Mouse (Mus musculus) midbrain, embryonic 16.5 days (tissue): ENCODE data around the gene Nudt16l1. TPM values are rescaled to one million over a fixed set of nuclear protein-coding genes. Genes with fewer than 3 reads are reported as not detected.

Source experiments
- ATAC-seq: fragments of 200-750 bp; cut with Nextera tagmentation; 2 replicates; pipeline ENCODE4 v1.8.0; 2017; ENCODE audit warnings: moderate TSS enrichment
- H3K27ac ChIP-seq: fragments of 300-500 bp; sonication (generic); 2 replicates; pipeline ENCODE4 v1.5.1; 2014; ENCODE audit warnings: mild to moderate bottlenecking, low read length, mixed read lengths
- H3K27me3 ChIP-seq: fragments of 300-500 bp; sonication (generic); 2 replicates; pipeline ENCODE4 v1.6.1; 2014; ENCODE audit warnings: low read depth, low read length, mixed read lengths; ENCODE audit not compliant: control insufficient read depth, insufficient read depth
- H3K36me3 ChIP-seq: fragments of 300-500 bp; sonication (generic); 2 replicates; pipeline ENCODE4 v1.6.1; 2014; ENCODE audit warnings: mild to moderate bottlenecking, low read length, moderate library complexity, mixed read lengths; ENCODE audit not compliant: control insufficient read depth, insufficient read depth
- H3K4me1 ChIP-seq: fragments of 300-500 bp; sonication (generic); 2 replicates; pipeline ENCODE4 v1.6.1; 2014; ENCODE audit warnings: mild to moderate bottlenecking, low read length, mixed read lengths; ENCODE audit not compliant: control insufficient read depth, insufficient read depth
- H3K4me2 ChIP-seq: fragments of 300-500 bp; sonication (generic); 2 replicates; pipeline ENCODE4 v1.6.1; 2014; ENCODE audit warnings: mild to moderate bottlenecking, low read length, mixed read lengths
- H3K4me3 ChIP-seq: fragments of 300-500 bp; sonication (generic); 2 replicates; pipeline ENCODE4 v1.5.1; 2014; ENCODE audit warnings: low read depth, mild to moderate bottlenecking, low read length, moderate library complexity, mixed read lengths
- H3K9ac ChIP-seq: fragments of 300-500 bp; sonication (generic); 2 replicates; pipeline ENCODE4 v1.6.1; 2014; ENCODE audit warnings: low read depth, low read length, mixed read lengths
- H3K9me3 ChIP-seq: fragments of 300-500 bp; sonication (generic); replicated peaks from 2 replicates; pipeline ENCODE4 v1.6.1; 2014; ENCODE audit warnings: mild to moderate bottlenecking, low read length, mixed read lengths; ENCODE audit not compliant: control insufficient read depth, poor library complexity, severe bottlenecking
- WGBS: fragments of 180-500 bp; shearing (Covaris S2); extraction: QIAGEN DNeasy Blood & Tissue Kit; methylation state at CpG from one replicate; pipeline ENCODE4 v1.1.7; 2014; 5-methylcytosine and 5-hydroxymethylcytosine counted together
- polyA plus RNA-seq: library from polyadenylated mRNA; unstranded; fragments of >200 nt; fragmentation: Nextera tagmentation; extraction: Ambion mirVana; gene quantifications from 2 replicates; pipeline ENCODE4 v1.2.1, GENCODE M21; 2015

Gene Nudt16l1
- polyA plus RNA-seq, 1 experiment from 2014 or later, result 119 TPM

GRCm38 (mm10) chr16:4923996-4924395 lies 14.6 kb upstream of the Nudt16l1 start:
- no peaks in the 10 kb centered on the region for H3K4me1 ChIP-seq
- no peak overlapping the region for H3K4me3 ChIP-seq
- H3K27me3 ChIP-seq, result no peaks in the 10 kb centered on the region
- no peaks in the 10 kb centered on the region for H3K9me3 ChIP-seq
- ATAC-seq, result no peak
- H3K9ac ChIP-seq, result no peak overlapping the region
- no peak overlapping the region for H3K27ac ChIP-seq
- H3K36me3 ChIP-seq, result peaks cover 46% of the 10 kb centered on the region
- WGBS, result 95% methylated on average over 5 of the region's 5 CpGs
- no peak overlapping the region for H3K4me2 ChIP-seq

- Histone ChIP-seq H3K9ac (no peak overlapping the region), H3K36me3 (peaks cover 62% of the 10 kb centered on the region), H3K4me3 (no peak overlapping the region), H3K27ac (no peak overlapping the region), H3K9me3 (no peaks in the 10 kb centered on the region), H3K4me2 (no peak overlapping the region), H3K27me3 (no peaks in the 10 kb centered on the region), H3K4me1 (no peaks in the 10 kb centered on the region)
- 97% methylated on average over 7 of the region's 7 CpGs for WGBS
- ATAC-seq, result no peak
These were observed 10.6 kb upstream of the Nudt16l1 start for GRCm38 (mm10) chr16:4927967-4928366.

GRCm38 (mm10) chr16:4928474-4928873 lies 10.1 kb upstream of the Nudt16l1 start:
- Histone ChIP-seq H3K9ac (no peak overlapping the region), H3K4me2 (no peak overlapping the region), H3K27me3 (no peaks in the 10 kb centered on the region), H3K27ac (no peak overlapping the region), H3K4me3 (no peak overlapping the region), H3K9me3 (no peaks in the 10 kb centered on the region), H3K36me3 (peaks cover 60% of the 10 kb centered on the region), H3K4me1 (no peaks in the 10 kb centered on the region)
- WGBS, result 92% methylated on average over 2 of the region's 2 CpGs
- ATAC-seq, result no peak

GRCm38 (mm10) chr16:4932429-4932828 lies 6.1 kb upstream of the Nudt16l1 start:
- H3K4me3 ChIP-seq, result no peak overlapping the region
- H3K27ac ChIP-seq, result no peak overlapping the region
- ATAC-seq, result peak; percentile 43; the same call in 1 of the 2 replicates
- H3K4me2 ChIP-seq, result no peak overlapping the region
- H3K27me3 ChIP-seq, result no peaks in the 10 kb centered on the region
- no peaks in the 10 kb centered on the region for H3K4me1 ChIP-seq
- peaks cover 34% of the 10 kb centered on the region for H3K36me3 ChIP-seq
- no peak overlapping the region for H3K9ac ChIP-seq
- H3K9me3 ChIP-seq, result no peaks in the 10 kb centered on the region
- WGBS, result 83% methylated on average over 3 of the region's 3 CpGs

GRCm38 (mm10) chr16:4935430-4935829 lies 3.1 kb upstream of the Nudt16l1 start:
- Histone ChIP-seq H3K27ac (no peak overlapping the region), H3K9ac (no peak overlapping the region), H3K4me1 (peaks cover 13% of the 10 kb centered on the region; the same call in 1 of the 2 replicates), H3K27me3 (no peaks in the 10 kb centered on the region), H3K9me3 (no peaks in the 10 kb centered on the region), H3K4me2 (no peak overlapping the region), H3K4me3 (no peak overlapping the region), H3K36me3 (peaks cover 22% of the 10 kb centered on the region)
- no peak for ATAC-seq
- WGBS, result 98% methylated on average over 31 of the region's 31 CpGs

GRCm38 (mm10) chr16:4935931-4936703 lies 2.4 kb upstream of the Nudt16l1 start:
- Histone ChIP-seq H3K27me3 (no peaks in the 10 kb centered on the region), H3K4me1 (peaks cover 15% of the 10 kb centered on the region; the same call in 1 of the 2 replicates), H3K9me3 (no peaks in the 10 kb centered on the region), H3K27ac (no peak overlapping the region), H3K36me3 (peaks cover 21% of the 10 kb centered on the region), H3K4me2 (no peak overlapping the region), H3K4me3 (no peak overlapping the region), H3K9ac (no peak overlapping the region)
- WGBS, result 93% methylated on average over 10 of the region's 10 CpGs
- ATAC-seq, result no peak

- Histone ChIP-seq H3K27ac (no peak overlapping the region), H3K36me3 (peaks cover 9% of the 10 kb centered on the region)
- no peak for ATAC-seq
These were observed 990 bp upstream of the Nudt16l1 start for GRCm38 (mm10) chr16:4937351-4938190.

GRCm38 (mm10) chr16:4938989-4939388 lies 428 bp downstream of the Nudt16l1 start:
- Histone ChIP-seq H3K27me3 (no peaks in the 10 kb centered on the region), H3K27ac (peak overlapping the region; percentile 84), H3K36me3 (peaks cover 7% of the 10 kb centered on the region), H3K9me3 (no peaks in the 10 kb centered on the region), H3K9ac (peak overlapping the region; percentile 90), H3K4me3 (peak overlapping the region; percentile 73), H3K4me2 (peak overlapping the region; percentile 79), H3K4me1 (peaks cover 15% of the 10 kb centered on the region; the same call in 1 of the 2 replicates)
- WGBS, result under 1% methylated on average over 28 of the region's 28 CpGs
- peak; percentile 97 for ATAC-seq

More at GRCm38 (mm10) chr16:4937351-4938190, 990 bp upstream of the Nudt16l1 start:
- no peak overlapping the region for H3K9ac ChIP-seq
- peaks cover 15% of the 10 kb centered on the region; the same call in 1 of the 2 replicates for H3K4me1 ChIP-seq
- no peak overlapping the region for H3K4me2 ChIP-seq
- H3K9me3 ChIP-seq, result no peaks in the 10 kb centered on the region
- no peaks in the 10 kb centered on the region for H3K27me3 ChIP-seq
- WGBS, result 92% methylated on average over 8 of the region's 8 CpGs
- no peak overlapping the region for H3K4me3 ChIP-seq

- WGBS, result 2% methylated on average over 16 of the region's 16 CpGs
- Histone ChIP-seq H3K36me3 (peaks cover 7% of the 10 kb centered on the region), H3K27me3 (no peaks in the 10 kb centered on the region), H3K9ac (peak overlapping the region; percentile 90), H3K4me1 (peaks cover 15% of the 10 kb centered on the region; the same call in 1 of the 2 replicates), H3K4me2 (peak overlapping the region; percentile 79), H3K9me3 (no peaks in the 10 kb centered on the region), H3K4me3 (peak overlapping the region; percentile 73), H3K27ac (peak overlapping the region; percentile 84)
- ATAC-seq, result peak; percentile 81
These were observed 851 bp downstream of the Nudt16l1 start for GRCm38 (mm10) chr16:4939412-4939811.
